Mouse (Mus musculus) liver, adult (tissue): ENCODE results near the gene Smim23.

ENCODE experiments used
- GATA4 ChIP-seq: IDR thresholded peaks from 2 replicates; pipeline ENCODE4 v1.6.1; 2014; ENCODE audit warnings: mild to moderate bottlenecking, low read length; ENCODE audit not compliant: insufficient replicate concordance

The Smim23 gene

GRCm38 (mm10) chr11:32798445-32798844 is 26.0 kb downstream of the Smim23 start:
- no peak for TF ChIP-seq GATA4

GRCm38 (mm10) chr11:32794759-32795445 is 29.5 kb downstream of the Smim23 start:
- no peak for TF ChIP-seq GATA4

GRCm38 (mm10) chr11:32786201-32786600 is 38.2 kb downstream of the Smim23 start:
- TF ChIP-seq GATA4 = no peak

- TF ChIP-seq GATA4 = no peak
Measured at GRCm38 (mm10) chr11:32785591-32786147, 38.7 kb downstream of the Smim23 start.

- TF ChIP-seq GATA4 = no peak
Measured at GRCm38 (mm10) chr11:32782724-32783123, 41.7 kb downstream of the Smim23 start.

GRCm38 (mm10) chr11:32781633-32782404 is 42.6 kb downstream of the Smim23 start:
- no peak for TF ChIP-seq GATA4

- TF ChIP-seq GATA4 = no peak
Measured at GRCm38 (mm10) chr11:32780747-32781536, 43.5 kb downstream of the Smim23 start.

GRCm38 (mm10) chr11:32768642-32769343 is 55.6 kb downstream of the Smim23 start:
- TF ChIP-seq GATA4 = no peak
